Mouse (Mus musculus): ENCODE data around the gene Dhrs7b. TPM values are rescaled to one million over a fixed set of nuclear protein-coding genes. Genes with fewer than 3 reads are reported as not detected.

Dhrs7b gene
- polyA plus RNA-seq, 1 experiment from 2014 or later: 31.0 TPM

GRCm38 (mm10) chr11:60908073-60908472, 77.6 kb downstream of the Dhrs7b start:
- Histone ChIP-seq H3K4me3 (no peak overlapping the region), H3K4me2 (no peak overlapping the region), H3K36me3 (peaks cover 38% of the 10 kb centered on the region), H3K27me3 (no peaks in the 10 kb centered on the region), H3K9ac (no peak overlapping the region), H3K9me3 (no peaks in the 10 kb centered on the region), H3K27ac (replicated peaks) (no peak overlapping the region), H3K4me1 (replicated peaks) (peaks cover 21% of the 10 kb centered on the region)
- 67% methylated on average over 3 of the region's 3 CpGs for WGBS
- ATAC-seq (ENCODE audit: low read depth): no peak

GRCm38 (mm10) chr11:60909626-60910025, 79.2 kb downstream of the Dhrs7b start:
- Histone ChIP-seq H3K4me1 (replicated peaks) (peaks cover 25% of the 10 kb centered on the region), H3K9ac (no peak overlapping the region), H3K27me3 (no peaks in the 10 kb centered on the region), H3K36me3 (peaks cover 23% of the 10 kb centered on the region), H3K4me2 (no peak overlapping the region), H3K9me3 (no peaks in the 10 kb centered on the region), H3K4me3 (no peak overlapping the region), H3K27ac (replicated peaks) (no peak overlapping the region)
- ATAC-seq (ENCODE audit: low read depth): no peak
- 91% methylated on average over 1 of the region's 1 CpGs for WGBS

Other genes starting within 250 kb of the Dhrs7b start
- 53.9 and 54.4 TPM in 2 replicates for gene Llgl1, start 130.9 kb upstream of the Dhrs7b start, polyA plus RNA-seq (2015; fragmentation: Nextera tagmentation; extraction: Ambion mirVana)
- 68.2 and 71.9 TPM in 2 replicates for gene Flii, start 103.4 kb upstream of the Dhrs7b start, polyA plus RNA-seq (2015; fragmentation: Nextera tagmentation; extraction: Ambion mirVana)
- gene Mief2, start 102.2 kb upstream of the Dhrs7b start, polyA plus RNA-seq (2015; fragmentation: Nextera tagmentation; extraction: Ambion mirVana): 21.3 and 22.0 TPM in 2 replicates
- 8.5 and 10.0 TPM in 2 replicates for gene Top3a, start 53.3 kb upstream of the Dhrs7b start, polyA plus RNA-seq (2015; fragmentation: Nextera tagmentation; extraction: Ambion mirVana)
- gene Smcr8, start 53.1 kb upstream of the Dhrs7b start, polyA plus RNA-seq (2015; fragmentation: Nextera tagmentation; extraction: Ambion mirVana): 6.1 and 6.5 TPM in 2 replicates
- gene Shmt1, start 18.9 kb upstream of the Dhrs7b start, polyA plus RNA-seq (2015; fragmentation: Nextera tagmentation; extraction: Ambion mirVana): 5.0 and 7.2 TPM in 2 replicates
- gene Tmem11, start 48.6 kb downstream of the Dhrs7b start, polyA plus RNA-seq (2015; fragmentation: Nextera tagmentation; extraction: Ambion mirVana): 52.6 and 56.0 TPM in 2 replicates
- gene Natd1, start 84.1 kb downstream of the Dhrs7b start, polyA plus RNA-seq (2015; fragmentation: Nextera tagmentation; extraction: Ambion mirVana): 28.8 and 30.0 TPM in 2 replicates
- gene Map2k3, start 101.4 kb downstream of the Dhrs7b start, polyA plus RNA-seq (2015; fragmentation: Nextera tagmentation; extraction: Ambion mirVana): 31.4 and 32.0 TPM in 2 replicates
- gene Kcnj12, start 191.9 kb downstream of the Dhrs7b start, polyA plus RNA-seq (2015; fragmentation: Nextera tagmentation; extraction: Ambion mirVana): 7.8 and 8.1 TPM in 2 replicates

Measured in neural tube, embryonic 13.5 days (tissue).